In the genomic region with DNA sequence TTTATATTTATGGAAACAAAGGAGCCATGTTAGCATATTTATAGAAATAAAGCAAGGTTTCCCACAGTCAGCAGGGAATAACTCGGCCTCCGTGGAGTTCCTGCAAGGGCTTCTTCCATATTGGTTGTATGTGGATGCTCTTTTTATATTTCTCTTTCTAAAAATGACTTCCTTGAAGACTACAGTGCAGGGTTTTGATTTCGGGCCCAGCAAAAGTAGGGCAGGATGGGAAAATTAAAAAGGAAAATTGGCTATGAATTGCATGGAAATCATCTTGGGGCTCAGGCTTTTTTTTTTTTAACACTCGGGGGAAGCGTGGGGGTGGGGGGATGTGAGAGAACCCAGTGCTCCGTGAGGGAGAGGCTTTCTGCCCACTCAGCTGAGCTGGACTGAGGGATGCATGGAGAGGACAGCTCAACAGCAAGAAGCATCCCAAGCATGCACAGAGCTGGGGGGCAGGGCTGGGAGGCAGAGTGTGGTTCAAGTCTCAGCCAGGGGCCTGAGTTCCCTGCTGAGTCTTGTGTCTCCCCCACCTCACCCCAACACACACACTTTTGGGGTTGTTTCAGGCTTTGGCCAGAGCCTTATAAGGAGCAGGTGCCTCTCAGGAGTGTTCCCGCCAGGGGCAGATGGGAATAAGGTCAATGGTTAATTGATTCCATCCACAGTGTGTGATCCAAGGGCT, we compare ENCODE assay signal across 18 mouse cellular contexts.
DNase-seq lines count a peak whose midpoint lies in the region; ATAC-seq lines count a peak whose summit lies in the region.
"Had no signal": no experiment of that assay in that cellular context is flagged by ENCODE, and none has a peak within 500 bp of the region (broad histone marks: within the 10 kb centered on the region; RNA-seq: fewer than 3 reads in every experiment).

No protein-coding gene starts in this region.

- no peak for ATAC-seq in midbrain, embryonic 14.5 days (ENCODE audit: low FRiP score, low TSS enrichment)
- ATAC-seq in embryonic facial prominence, embryonic 14.5 days (ENCODE audit: low read depth) = 0 out of 2 replicates have a peak, but pooled peaks have one; percentile 12
- no peak for ATAC-seq in megakaryocyte-erythroid progenitor cell, adult 5-6 weeks (replicated peaks; ENCODE audit: low FRiP score, low TSS enrichment, poor library complexity, severe bottlenecking)
- ATAC-seq: intestine, postnatal 0 days; liver, embryonic 12.5 days had no signal

- WGBS in heart, embryonic 10.5 days = 78% methylated on average over 7 of the region's 7 CpGs
- WGBS in midbrain, embryonic 10.5 days = 77% methylated on average over 7 of the region's 7 CpGs
- WGBS in midbrain, embryonic 14.5 days = 63% methylated on average over 7 of the region's 7 CpGs
- WGBS in embryonic facial prominence, embryonic 14.5 days = 53% methylated on average over 7 of the region's 7 CpGs

- H3K4me1 ChIP-seq in heart, embryonic 10.5 days = peaks cover 40% of the 10 kb centered on the region
- peaks cover 33% of the 10 kb centered on the region for H3K4me1 ChIP-seq in midbrain, embryonic 10.5 days
- H3K4me1 ChIP-seq in midbrain, embryonic 14.5 days (ENCODE audit: control insufficient read depth, insufficient read depth, low read length) = 0 out of 2 replicates have a peak, but pooled peaks cover 12% of the 10 kb centered on the region
- H3K4me1 ChIP-seq in embryonic facial prominence, embryonic 14.5 days (ENCODE audit: control insufficient read depth, insufficient read depth, low read length) = no peaks in the 10 kb centered on the region
- H3K4me1 ChIP-seq: embryonic facial prominence, embryonic 13.5 days; lung, embryonic 15.5 days had no signal

- peak; percentile 73 for DNase-seq in heart, embryonic 10.5 days (ENCODE audit: low spot score)
- no peak for DNase-seq in heart, adult 9 months (ENCODE audit: low spot score in 2 of 2)
- no peak for DNase-seq in midbrain, embryonic 10.5 days (ENCODE audit: low spot score)
- no peak for DNase-seq in midbrain, embryonic 14.5 days
- DNase-seq in embryonic facial prominence, embryonic 14.5 days (ENCODE audit: low spot score) = no peak
- peak; percentile 69 for DNase-seq in telencephalon, adult 2 months (ENCODE audit: low read depth, low spot score)
- DNase-seq: adrenal gland, adult 8-10 months; cerebellum, adult 11 months; cerebellum, postnatal 14 days; kidney, postnatal 10 days; thymus, postnatal 36 days had no signal

- no peaks in the 10 kb centered on the region for H3K27me3 ChIP-seq in heart, embryonic 10.5 days (ENCODE audit: insufficient read depth, poor library complexity, severe bottlenecking)
- H3K27me3 ChIP-seq in midbrain, embryonic 10.5 days (ENCODE audit: low read depth, poor library complexity, severe bottlenecking) = no peaks in the 10 kb centered on the region
- no peaks in the 10 kb centered on the region for H3K27me3 ChIP-seq in midbrain, embryonic 14.5 days (ENCODE audit: control insufficient read depth, insufficient read depth, low read length)
- no peaks in the 10 kb centered on the region for H3K27me3 ChIP-seq in embryonic facial prominence, embryonic 14.5 days (replicated peaks; ENCODE audit: control insufficient read depth, insufficient read depth, low read length)
- H3K27me3 ChIP-seq: heart, embryonic 13.5 days; liver, embryonic 12.5 days; lung, embryonic 15.5 days; neural tube, embryonic 13.5 days had no signal

- H3K4me2 ChIP-seq in midbrain, embryonic 14.5 days (ENCODE audit: low read length) = no peak overlapping the region
- H3K4me2 ChIP-seq in embryonic facial prominence, embryonic 14.5 days (ENCODE audit: low read depth, low read length) = no peak overlapping the region
- H3K4me2 ChIP-seq: embryonic facial prominence, embryonic 13.5 days; heart, embryonic 13.5 days; liver, embryonic 12.5 days; lung, embryonic 15.5 days; neural tube, embryonic 13.5 days had no signal

- H3K36me3 ChIP-seq in heart, embryonic 10.5 days = no peaks in the 10 kb centered on the region
- H3K36me3 ChIP-seq in midbrain, embryonic 10.5 days = no peaks in the 10 kb centered on the region
- no peaks in the 10 kb centered on the region for H3K36me3 ChIP-seq in midbrain, embryonic 14.5 days (ENCODE audit: control insufficient read depth, insufficient read depth, low read length)
- no peaks in the 10 kb centered on the region for H3K36me3 ChIP-seq in embryonic facial prominence, embryonic 14.5 days (ENCODE audit: control insufficient read depth, insufficient read depth, low read length)
- H3K36me3 ChIP-seq: embryonic facial prominence, embryonic 13.5 days; heart, embryonic 13.5 days; liver, embryonic 12.5 days; lung, embryonic 15.5 days; neural tube, embryonic 13.5 days had no signal

- H3K4me3 ChIP-seq in heart, embryonic 10.5 days = no peak overlapping the region
- no peak overlapping the region for H3K4me3 ChIP-seq in midbrain, embryonic 10.5 days
- no peak overlapping the region for H3K4me3 ChIP-seq in midbrain, embryonic 14.5 days (replicated peaks; ENCODE audit: low read depth, low read length)
- H3K4me3 ChIP-seq in embryonic facial prominence, embryonic 14.5 days (ENCODE audit: low read depth, low read length) = no peak overlapping the region
- H3K4me3 ChIP-seq: embryonic facial prominence, embryonic 13.5 days; heart, embryonic 13.5 days; liver, embryonic 12.5 days; lung, embryonic 15.5 days; neural tube, embryonic 13.5 days had no signal

- no peak overlapping the region for H3K9ac ChIP-seq in midbrain, embryonic 14.5 days (replicated peaks; ENCODE audit: low read length)
- H3K9ac ChIP-seq in embryonic facial prominence, embryonic 14.5 days (ENCODE audit: low read depth, low read length) = no peak overlapping the region
- H3K9ac ChIP-seq: embryonic facial prominence, embryonic 13.5 days; heart, embryonic 13.5 days; liver, embryonic 12.5 days; lung, embryonic 15.5 days; neural tube, embryonic 13.5 days had no signal

- no peaks in the 10 kb centered on the region for H3K9me3 ChIP-seq in heart, embryonic 10.5 days
- no peaks in the 10 kb centered on the region for H3K9me3 ChIP-seq in midbrain, embryonic 10.5 days (replicated peaks)
- no peaks in the 10 kb centered on the region for H3K9me3 ChIP-seq in midbrain, embryonic 14.5 days (ENCODE audit: control insufficient read depth, low read length)
- no peaks in the 10 kb centered on the region for H3K9me3 ChIP-seq in embryonic facial prominence, embryonic 14.5 days (ENCODE audit: control insufficient read depth, low read length)
- H3K9me3 ChIP-seq: embryonic facial prominence, embryonic 13.5 days; heart, embryonic 13.5 days; liver, embryonic 12.5 days; lung, embryonic 15.5 days; neural tube, embryonic 13.5 days had no signal

- no peak overlapping the region for H3K27ac ChIP-seq in heart, embryonic 10.5 days
- peak overlapping the region; percentile 59 for H3K27ac ChIP-seq in midbrain, embryonic 10.5 days (replicated peaks)
- H3K27ac ChIP-seq in midbrain, embryonic 14.5 days (replicated peaks; ENCODE audit: low read depth, low read length) = no peak overlapping the region
- no peak overlapping the region for H3K27ac ChIP-seq in embryonic facial prominence, embryonic 14.5 days (replicated peaks; ENCODE audit: low read depth, low read length)
- H3K27ac ChIP-seq: embryonic facial prominence, embryonic 13.5 days; heart, embryonic 13.5 days; liver, embryonic 12.5 days; lung, embryonic 15.5 days; neural tube, embryonic 13.5 days had no signal

Comparison
In these comparisons a context has a peak if more than half of its experiments do, and no peak if none do; other contexts are left out.
1. DNase-seq: peak in heart, embryonic 10.5 days (single experiment) and telencephalon, adult 2 months (single experiment); none in heart, adult 9 months (0 of 2), midbrain, embryonic 10.5 days (single experiment), midbrain, embryonic 14.5 days (single experiment) and embryonic facial prominence, embryonic 14.5 days (single experiment).